Mouse (Mus musculus): Measurements from ENCODE around the gene Xpnpep1. TPM values are rescaled to one million over a fixed set of nuclear protein-coding genes. Genes with fewer than 3 reads are reported as not detected.

Xpnpep1 gene
- total and polyA plus RNA-seq, 2 experiments from 2014 or later: 98.6 to 115 TPM

GRCm38 (mm10) chr19:53058726-53059334, 18.8 kb upstream of the Xpnpep1 start:
- Histone ChIP-seq H3K27me3 (ENCODE audit: insufficient read depth, low read length) (no peaks in the 10 kb centered on the region), H3K27ac (no peak overlapping the region), H3K4me1 (ENCODE audit: insufficient read depth, low read length) (no peaks in the 10 kb centered on the region), H3K9me3 (ENCODE audit: low read length) (no peaks in the 10 kb centered on the region), H3K4me2 (ENCODE audit: low read depth, low read length) (no peak overlapping the region), H3K9ac (replicated peaks; ENCODE audit: low read length) (no peak overlapping the region), H3K4me3 (ENCODE audit: low read length) (no peak overlapping the region), H3K36me3 (ENCODE audit: insufficient read depth, low read length) (no peaks in the 10 kb centered on the region)
- DNase-seq (ENCODE audit: low spot score) (no peak), ATAC-seq (no peak)
- WGBS: 81% methylated on average over 8 of the region's 8 CpGs
- no peak for TF ChIP-seq CTCF (IDR thresholded peaks at IDR 0.05; ENCODE audit: low read depth)

DNA sequence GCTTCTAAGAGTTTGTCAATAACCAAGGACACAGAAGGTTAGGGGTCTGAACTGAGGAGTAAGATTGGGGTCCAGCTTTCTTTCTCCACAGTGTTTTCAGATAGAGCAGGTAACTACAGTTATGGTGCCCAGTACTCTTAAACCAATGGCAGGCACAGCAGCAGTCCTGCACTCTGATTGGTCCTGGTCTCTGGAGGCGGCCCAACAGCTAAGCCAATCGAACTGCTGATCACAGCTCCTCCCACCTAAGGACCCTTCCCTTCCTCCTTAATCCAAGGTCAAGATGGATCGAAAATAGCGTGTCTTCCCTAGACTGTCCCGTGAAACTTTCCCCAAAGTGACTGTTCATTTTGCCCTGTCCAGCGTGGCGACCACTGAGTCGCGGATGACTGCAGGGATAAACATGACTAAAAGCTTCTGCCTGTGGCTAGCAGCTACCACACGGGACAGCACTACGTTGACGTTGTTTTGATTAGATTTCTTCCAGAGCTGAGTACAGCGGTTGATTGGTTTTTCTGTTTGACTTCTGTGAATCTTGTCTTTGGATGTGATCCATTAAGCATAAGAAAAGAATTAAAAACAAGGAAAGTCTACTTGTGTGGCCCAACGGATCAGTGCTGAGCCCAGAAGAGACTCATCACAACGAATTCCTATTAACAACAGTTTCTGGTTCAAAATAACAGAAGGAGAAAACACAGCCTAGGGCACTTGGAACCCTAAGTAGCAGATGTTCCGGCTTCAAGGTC, 18.1 kb upstream of the Xpnpep1 start:
- 86% methylated on average over 16 of the region's 16 CpGs for WGBS
- no peak for TF ChIP-seq CTCF (IDR thresholded peaks at IDR 0.05; ENCODE audit: low read depth)
- no peak overlapping the region for H3K4me3 ChIP-seq (ENCODE audit: low read length)
- H3K9me3 ChIP-seq (ENCODE audit: low read length): no peaks in the 10 kb centered on the region
- H3K4me1 ChIP-seq (ENCODE audit: insufficient read depth, low read length): no peaks in the 10 kb centered on the region
- DNase-seq (ENCODE audit: low spot score): no peak
- H3K27ac ChIP-seq: no peak overlapping the region
- ATAC-seq: no peak
- no peak overlapping the region for H3K4me2 ChIP-seq (ENCODE audit: low read depth, low read length)
- H3K9ac ChIP-seq (replicated peaks; ENCODE audit: low read length): no peak overlapping the region
- no peaks in the 10 kb centered on the region for H3K36me3 ChIP-seq (ENCODE audit: insufficient read depth, low read length)
- H3K27me3 ChIP-seq (ENCODE audit: insufficient read depth, low read length): no peaks in the 10 kb centered on the region

DNA sequence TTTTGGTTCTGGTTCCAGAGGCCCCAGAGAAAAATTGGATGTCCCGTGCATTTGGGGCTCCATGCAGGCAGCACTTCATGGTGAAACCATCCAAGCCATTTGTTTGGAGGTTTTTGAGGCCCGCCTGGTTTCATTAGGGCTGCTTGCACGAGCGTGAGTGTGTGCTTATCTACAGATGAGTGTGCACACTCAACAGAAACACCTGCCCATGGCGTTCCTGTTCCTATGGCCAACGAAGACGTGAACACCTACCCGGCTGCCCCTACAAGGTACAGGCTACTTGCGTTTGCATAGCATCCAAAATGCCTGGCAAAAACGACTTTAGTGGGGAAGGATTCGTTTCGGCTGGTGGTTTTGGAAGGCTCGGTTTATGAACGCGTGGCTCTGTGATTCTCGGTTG, 13.3 kb upstream of the Xpnpep1 start:
- no peak for ATAC-seq
- Histone ChIP-seq H3K27ac (no peak overlapping the region), H3K9me3 (ENCODE audit: low read length) (no peaks in the 10 kb centered on the region), H3K36me3 (ENCODE audit: insufficient read depth, low read length) (no peaks in the 10 kb centered on the region), H3K27me3 (ENCODE audit: insufficient read depth, low read length) (no peaks in the 10 kb centered on the region), H3K4me2 (ENCODE audit: low read depth, low read length) (no peak overlapping the region), H3K4me1 (ENCODE audit: insufficient read depth, low read length) (no peaks in the 10 kb centered on the region; the same call in 1 of the 2 replicates), H3K9ac (replicated peaks; ENCODE audit: low read length) (no peak overlapping the region), H3K4me3 (ENCODE audit: low read length) (no peak overlapping the region)
- 93% methylated on average over 16 of the region's 16 CpGs for WGBS
- TF ChIP-seq CTCF (IDR thresholded peaks at IDR 0.05; ENCODE audit: low read depth): no peak
- no peak for DNase-seq (ENCODE audit: low spot score)

GRCm38 (mm10) chr19:53052031-53052670, 12.1 kb upstream of the Xpnpep1 start:
- DNase-seq (ENCODE audit: low spot score) (peak; percentile 13), ATAC-seq (peak; percentile 62; the same call in 1 of the 2 replicates)
- Histone ChIP-seq H3K4me2 (ENCODE audit: low read depth, low read length) (peak overlapping the region; percentile 44), H3K27ac (peak overlapping the region; percentile 56; the same call in 1 of the 2 replicates), H3K4me1 (ENCODE audit: insufficient read depth, low read length) (no peaks in the 10 kb centered on the region; the same call in 1 of the 2 replicates), H3K9me3 (ENCODE audit: low read length) (no peaks in the 10 kb centered on the region), H3K4me3 (ENCODE audit: low read length) (no peak overlapping the region), H3K27me3 (ENCODE audit: insufficient read depth, low read length) (no peaks in the 10 kb centered on the region), H3K36me3 (ENCODE audit: insufficient read depth, low read length) (no peaks in the 10 kb centered on the region), H3K9ac (replicated peaks; ENCODE audit: low read length) (no peak overlapping the region)
- 14% methylated on average over 19 of the region's 19 CpGs for WGBS
- no peak for TF ChIP-seq CTCF (IDR thresholded peaks at IDR 0.05; ENCODE audit: low read depth)

GRCm38 (mm10) chr19:53051288-53051985, 11.4 kb upstream of the Xpnpep1 start:
- ATAC-seq (0 out of 2 replicates have a peak, but pooled peaks have one; percentile 15), DNase-seq (ENCODE audit: low spot score) (peak; percentile 17)
- Histone ChIP-seq H3K4me1 (ENCODE audit: insufficient read depth, low read length) (no peaks in the 10 kb centered on the region; the same call in 1 of the 2 replicates), H3K4me2 (ENCODE audit: low read depth, low read length) (no peak overlapping the region), H3K9me3 (ENCODE audit: low read length) (no peaks in the 10 kb centered on the region), H3K9ac (replicated peaks; ENCODE audit: low read length) (no peak overlapping the region; the same call in 1 of the 2 replicates), H3K4me3 (ENCODE audit: low read length) (no peak overlapping the region), H3K36me3 (ENCODE audit: insufficient read depth, low read length) (no peaks in the 10 kb centered on the region), H3K27ac (peak overlapping the region; percentile 56; the same call in 1 of the 2 replicates), H3K27me3 (ENCODE audit: insufficient read depth, low read length) (no peaks in the 10 kb centered on the region)
- TF ChIP-seq CTCF (IDR thresholded peaks at IDR 0.05; ENCODE audit: low read depth): no peak
- WGBS: 53% methylated on average over 18 of the region's 18 CpGs

DNA sequence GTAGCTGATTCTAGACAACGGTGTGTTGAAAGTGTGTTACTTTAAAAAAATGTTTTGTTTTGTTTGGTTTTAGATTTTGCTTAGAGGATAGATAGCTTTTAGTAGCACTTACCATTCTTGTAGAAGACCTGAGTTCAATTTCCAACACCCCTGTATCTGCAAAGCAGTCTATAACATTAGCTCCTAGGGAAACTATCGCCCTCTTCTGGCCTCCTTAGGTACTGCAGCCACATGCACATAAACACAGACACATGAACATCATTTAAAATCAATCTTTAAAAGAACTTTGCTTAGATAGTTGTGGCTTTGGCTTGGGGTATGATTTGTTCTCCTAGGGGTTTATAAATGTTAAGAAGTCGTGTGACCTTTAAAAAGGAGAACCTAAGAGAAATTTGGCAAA, 10.1 kb upstream of the Xpnpep1 start:
- H3K4me1 ChIP-seq (ENCODE audit: insufficient read depth, low read length): no peaks in the 10 kb centered on the region; the same call in 1 of the 2 replicates
- H3K9me3 ChIP-seq (ENCODE audit: low read length): no peaks in the 10 kb centered on the region
- no peak for ATAC-seq
- no peaks in the 10 kb centered on the region for H3K36me3 ChIP-seq (ENCODE audit: insufficient read depth, low read length)
- no peak overlapping the region for H3K27ac ChIP-seq
- H3K4me3 ChIP-seq (ENCODE audit: low read length): no peak overlapping the region
- no peak overlapping the region for H3K9ac ChIP-seq (replicated peaks; ENCODE audit: low read length)
- H3K27me3 ChIP-seq (ENCODE audit: insufficient read depth, low read length): no peaks in the 10 kb centered on the region
- no peak overlapping the region for H3K4me2 ChIP-seq (ENCODE audit: low read depth, low read length)
- no peak for DNase-seq (ENCODE audit: low spot score)
- WGBS: 85% methylated on average over 3 of the region's 3 CpGs
- peak; percentile 55 for TF ChIP-seq CTCF (IDR thresholded peaks at IDR 0.05; ENCODE audit: low read depth)

All from hindbrain, postnatal 0 days (tissue).